ENCODE assay signal across 11 mouse cellular contexts in genomic region chr4:12506851-12507551, GRCm38 (mm10).
DNase-seq lines count a peak whose midpoint lies in the region; ATAC-seq lines count a peak whose summit lies in the region.
"Had no signal": no experiment of that assay in that cellular context is flagged by ENCODE, and none has a peak within 500 bp of the region (broad histone marks: within the 10 kb centered on the region; RNA-seq: fewer than 3 reads in every experiment).

No protein-coding gene starts in this region.

- peaks cover 21% of the 10 kb centered on the region for H3K4me1 ChIP-seq in heart, embryonic 15.5 days (replicated peaks)
- H3K4me1 ChIP-seq: liver, embryonic 13.5 days had no signal

- no peaks in the 10 kb centered on the region for H3K36me3 ChIP-seq in heart, embryonic 15.5 days
- H3K36me3 ChIP-seq: liver, embryonic 13.5 days had no signal

- 25% methylated on average over 8 of the region's 8 CpGs for WGBS in heart, embryonic 15.5 days

- intact Hi-C loops in left cerebral cortex, postnatal 4 days (cut with DNase I), result no loop called here

- H3K27ac ChIP-seq in heart, embryonic 15.5 days, result peak overlapping the region; percentile 28
- H3K27ac ChIP-seq: liver, embryonic 13.5 days had no signal

- H3K27me3 ChIP-seq in heart, embryonic 15.5 days, result no peaks in the 10 kb centered on the region
- H3K27me3 ChIP-seq: liver, embryonic 13.5 days had no signal

- peak; percentile 77 for ATAC-seq in heart, embryonic 15.5 days (replicated peaks; ENCODE audit: insufficient number of reproducible peaks, insufficient read depth, low FRiP score, low read depth)

- peak overlapping the region; percentile 29; the same call in 1 of the 2 replicates for H3K4me2 ChIP-seq in heart, embryonic 15.5 days
- H3K4me2 ChIP-seq: liver, embryonic 13.5 days had no signal

- no peak overlapping the region for H3K9ac ChIP-seq in heart, embryonic 15.5 days
- H3K9ac ChIP-seq: liver, embryonic 13.5 days had no signal

- no peak overlapping the region for H3K4me3 ChIP-seq in heart, embryonic 15.5 days
- H3K4me3 ChIP-seq: erythroblast, embryonic 14.5 days; liver, embryonic 13.5 days had no signal

- no peaks in the 10 kb centered on the region for H3K9me3 ChIP-seq in heart, embryonic 15.5 days (replicated peaks)
- H3K9me3 ChIP-seq: liver, embryonic 13.5 days had no signal

- no peak for DNase-seq in heart, adult 18-20 months
- DNase-seq in right cerebral cortex, postnatal 4 days, result peak; percentile 44
- DNase-seq in right cerebral cortex, adult 18-20 months, result no peak
- peak; percentile 71 for DNase-seq in left cerebral cortex, postnatal 4 days
- no peak for DNase-seq in kidney, postnatal 14 days
- DNase-seq in adrenal gland, postnatal 14 days, result no peak
- DNase-seq in thymus, postnatal 14 days, result no peak
- DNase-seq: kidney, adult 9 months; liver, embryonic 13.5 days had no signal

Comparison
In these comparisons a context has a peak if more than half of its experiments do, and no peak if none do; other contexts are left out.
1. DNase-seq: peak in right cerebral cortex, postnatal 4 days (single experiment) and left cerebral cortex, postnatal 4 days (single experiment); none in heart, adult 18-20 months (0 of 2), right cerebral cortex, adult 18-20 months (single experiment), kidney, postnatal 14 days (single experiment), adrenal gland, postnatal 14 days (single experiment) and thymus, postnatal 14 days (single experiment).